Mouse (Mus musculus) natural killer cell, adult 2 months (primary cell): Measurements from ENCODE around the gene Larp1.

Experiments
- DNase-seq, 2 experiments: peaks; one replicate each; pipeline ENCODE4 v3.0.0; 2022; ENCODE audit warnings: low spot score in 2 of 2

Larp1 gene

GRCm38 (mm10) chr11:58003126-58003525 lies 5.7 kb upstream of the Larp1 start:
- DNase-seq = no peak

- no peak for DNase-seq
Observed at GRCm38 (mm10) chr11:58003734-58004133, 5.1 kb upstream of the Larp1 start.

DNA sequence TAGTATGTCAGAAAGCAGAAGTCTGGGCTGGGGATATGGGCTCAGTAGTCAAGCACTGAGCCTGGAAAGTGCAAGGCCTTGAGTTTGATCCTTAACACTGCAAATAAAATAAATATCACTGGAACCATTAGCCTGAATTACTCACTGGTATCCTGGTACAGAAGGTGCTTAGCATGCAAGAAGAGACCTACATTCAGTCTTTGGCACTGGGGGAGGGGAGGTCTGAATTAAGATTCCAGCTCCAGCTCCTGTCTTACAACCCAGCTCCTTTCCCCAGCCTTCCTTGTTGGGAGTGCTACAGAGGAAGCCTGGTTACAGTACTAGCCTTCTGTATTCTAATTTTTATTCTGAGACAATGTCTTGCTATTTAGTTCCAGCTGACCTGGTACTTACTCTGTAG lies 3.8 kb upstream of the Larp1 start:
- no peak for DNase-seq

- no peak for DNase-seq
Observed at GRCm38 (mm10) chr11:58008013-58008412, 851 bp upstream of the Larp1 start.

GRCm38 (mm10) chr11:58008437-58009050 lies 320 bp upstream of the Larp1 start:
- peak; percentile 69 to 82 for DNase-seq

GRCm38 (mm10) chr11:58009516-58010141 lies 765 bp downstream of the Larp1 start:
- peak; percentile 42 to 60 for DNase-seq

- peak; percentile 20 to 23 for DNase-seq
Observed at GRCm38 (mm10) chr11:58010226-58010781, 1.4 kb downstream of the Larp1 start.

GRCm38 (mm10) chr11:58010930-58011329 lies 2.1 kb downstream of the Larp1 start:
- DNase-seq = no peak

GRCm38 (mm10) chr11:58011813-58012212 lies 2.9 kb downstream of the Larp1 start:
- no peak for DNase-seq

DNA sequence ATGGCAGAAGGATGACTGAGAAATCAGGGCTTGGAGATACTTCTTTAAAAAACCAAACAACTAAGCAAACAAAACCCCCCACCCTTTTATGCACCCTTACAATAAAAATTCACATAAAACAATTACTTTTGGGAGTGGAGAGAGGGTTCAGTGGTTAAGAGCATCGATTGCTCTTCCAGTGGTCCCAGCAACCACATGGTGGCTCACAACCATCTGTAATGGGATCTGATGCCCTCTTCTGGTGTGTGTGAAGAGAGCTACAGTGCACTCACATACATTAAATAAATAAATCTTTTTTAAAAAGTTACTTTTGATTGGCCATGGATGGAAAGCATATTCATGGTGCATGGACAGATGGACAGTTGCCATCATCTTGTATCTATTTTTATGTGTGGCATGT lies 3.8 kb downstream of the Larp1 start:
- no peak for DNase-seq

DNA sequence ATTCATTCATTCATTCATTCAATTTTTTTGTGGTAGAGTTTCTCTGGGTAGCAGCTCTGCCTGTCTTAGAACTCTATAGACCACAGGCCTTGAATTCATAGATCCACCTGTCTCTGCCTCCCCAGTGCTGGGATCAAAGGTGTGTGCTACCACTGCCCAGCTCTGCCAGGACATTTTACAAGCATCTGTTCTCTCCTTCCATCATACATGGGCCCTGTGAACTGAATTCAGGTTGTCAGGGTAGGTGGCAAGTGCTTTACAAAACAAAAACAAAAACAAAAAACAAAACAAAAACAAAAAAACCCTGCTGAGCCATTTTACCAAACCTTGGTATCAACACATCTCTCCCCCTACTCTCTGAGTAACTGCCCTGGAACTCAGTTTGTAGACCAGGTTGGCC lies 4.2 kb downstream of the Larp1 start:
- no peak for DNase-seq

DNA sequence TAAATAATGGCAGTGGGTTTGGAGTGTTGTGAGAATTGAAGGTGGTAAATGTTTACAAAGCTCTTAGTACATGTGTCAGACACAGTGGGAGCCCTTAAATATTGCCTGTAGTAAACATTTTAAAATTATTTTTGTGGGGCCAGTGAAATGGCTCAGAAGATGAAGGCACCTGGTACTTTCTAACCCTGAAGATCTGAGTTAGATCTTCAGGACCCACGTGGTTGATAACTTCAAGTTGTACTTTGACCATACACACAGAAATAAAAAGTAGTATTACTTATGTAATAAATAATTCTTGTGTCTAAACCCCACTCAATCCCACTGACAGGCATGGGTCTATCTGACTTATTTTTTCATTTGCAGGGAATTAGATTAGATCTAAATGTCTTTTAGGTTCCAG lies 5.7 kb downstream of the Larp1 start:
- no peak for DNase-seq

DNA sequence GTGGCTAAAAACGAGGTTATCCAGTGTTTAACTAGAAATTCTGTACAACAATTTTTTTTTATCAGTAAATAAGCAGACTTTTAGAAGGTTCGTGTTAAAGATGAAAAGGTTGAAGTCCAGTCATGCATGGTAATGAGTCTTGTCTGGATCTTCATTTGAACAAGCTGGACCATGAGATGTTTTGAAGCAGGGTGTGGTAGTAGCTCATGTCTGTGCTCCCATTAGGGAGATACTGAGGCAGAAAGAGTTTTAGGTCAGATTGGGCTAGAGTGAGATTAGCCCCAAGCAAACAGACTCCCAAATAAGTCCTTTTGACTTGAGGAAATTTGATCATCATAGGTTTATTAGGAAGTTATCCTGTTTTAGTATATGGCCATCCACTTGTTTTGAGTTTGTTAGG lies 6.5 kb downstream of the Larp1 start:
- DNase-seq = no peak

GRCm38 (mm10) chr11:58016371-58016770 lies 7.5 kb downstream of the Larp1 start:
- no peak for DNase-seq

DNA sequence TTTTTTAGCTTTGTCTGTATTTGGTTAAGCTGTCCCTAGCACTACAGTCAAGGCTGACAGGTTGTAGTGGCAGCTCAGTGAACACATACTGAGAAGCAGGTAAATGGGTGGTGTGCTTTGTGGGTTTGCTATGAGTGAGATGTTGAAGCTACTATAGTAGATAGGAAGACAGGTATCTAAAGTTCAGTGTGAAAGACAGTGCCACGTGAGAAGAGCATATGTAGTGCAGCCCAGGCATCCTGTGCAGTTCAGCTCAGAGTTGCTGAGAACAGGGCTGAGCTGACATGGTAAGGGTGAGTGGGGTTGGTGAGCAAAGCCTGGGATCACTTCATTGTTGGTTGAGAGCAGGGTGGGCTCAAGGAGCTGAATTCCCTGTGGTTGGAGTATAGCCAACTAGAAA lies 8.6 kb downstream of the Larp1 start:
- DNase-seq = no peak

DNA sequence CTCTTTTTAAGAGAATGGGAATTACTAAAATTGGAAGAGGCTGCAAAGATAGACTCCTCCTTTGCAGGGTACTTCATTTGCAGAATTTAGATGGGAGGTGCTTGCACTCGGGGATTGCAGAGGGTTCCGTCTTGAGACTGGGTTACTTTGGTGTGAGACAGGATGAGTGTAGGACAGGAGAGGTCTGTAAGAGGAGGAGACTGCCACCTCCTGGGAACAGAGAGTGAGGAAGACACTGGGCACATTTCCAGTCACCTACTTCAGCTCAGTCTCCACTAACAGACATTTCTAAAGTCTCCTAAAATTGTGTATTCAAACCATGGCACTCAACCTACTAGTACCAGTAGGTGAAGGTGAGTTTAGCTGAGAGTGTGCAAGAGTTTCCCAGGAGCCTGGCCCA lies 9.4 kb downstream of the Larp1 start:
- DNase-seq = no peak

GRCm38 (mm10) chr11:58018701-58019100 lies 9.8 kb downstream of the Larp1 start:
- DNase-seq = no peak

DNA sequence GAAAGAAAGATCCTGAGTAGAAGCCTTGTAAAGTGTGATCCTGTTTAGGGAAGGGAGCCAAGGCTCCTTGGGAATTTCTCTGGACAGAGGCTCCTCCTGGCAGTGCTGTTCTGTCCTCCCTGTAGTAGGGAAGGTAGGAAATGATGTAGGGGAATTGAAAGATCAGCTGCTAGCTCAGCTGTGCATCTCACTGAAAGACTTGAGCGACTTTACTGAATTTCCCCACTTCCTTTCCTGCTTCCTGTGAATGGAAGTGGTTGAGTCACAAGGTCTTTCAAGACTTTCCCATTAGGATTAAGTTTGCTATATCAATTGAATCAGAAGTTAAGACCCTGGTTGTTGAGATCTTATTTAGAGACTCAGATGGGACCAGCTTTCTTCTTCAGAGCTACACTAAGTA lies 12.2 kb downstream of the Larp1 start:
- DNase-seq = no peak

DNA sequence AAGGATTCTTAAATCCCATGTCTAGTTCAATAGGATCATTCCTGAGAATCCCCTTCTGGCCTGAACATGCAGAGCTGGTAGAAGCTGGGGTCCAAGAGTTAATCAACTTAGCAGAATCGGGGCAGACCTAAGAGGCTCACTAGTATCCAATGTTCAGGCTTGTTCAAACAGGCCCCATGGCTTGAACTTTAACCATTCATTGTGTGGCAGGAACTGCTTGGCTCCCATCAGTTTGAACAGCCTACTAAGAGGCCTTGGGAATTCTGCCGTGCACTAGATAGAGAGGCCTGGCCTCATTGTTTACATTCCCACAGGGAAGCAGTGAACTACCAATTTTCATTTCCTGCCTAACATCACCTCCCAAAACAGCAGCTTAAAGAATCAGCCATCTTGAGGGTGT lies 12.8 kb downstream of the Larp1 start:
- no peak for DNase-seq

GRCm38 (mm10) chr11:58024271-58024670 lies 15.4 kb downstream of the Larp1 start:
- no peak for DNase-seq

- no peak for DNase-seq
Observed at GRCm38 (mm10) chr11:58024671-58025070, 15.8 kb downstream of the Larp1 start.

DNA sequence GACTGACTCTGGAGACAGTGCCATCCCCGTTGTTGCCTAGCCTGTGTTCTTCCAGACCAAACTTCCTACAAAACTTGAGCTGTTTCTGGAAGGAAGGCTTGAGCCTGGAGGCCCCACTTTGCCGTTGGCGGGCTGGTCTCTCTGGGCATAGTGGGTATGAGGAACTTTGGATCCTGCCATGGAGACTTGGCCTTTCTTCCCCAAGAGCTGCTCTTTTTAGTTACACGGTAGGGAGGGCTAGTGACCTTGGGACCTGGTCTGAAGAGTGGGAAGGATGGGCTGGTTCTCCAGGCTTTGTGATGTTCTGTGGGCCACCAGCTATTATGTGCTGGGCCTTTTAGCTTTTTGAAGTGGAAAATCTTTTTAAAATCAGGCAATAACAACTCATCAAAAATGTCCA lies 17.0 kb downstream of the Larp1 start:
- DNase-seq = no peak

- no peak for DNase-seq
Observed at GRCm38 (mm10) chr11:58026337-58026736, 17.5 kb downstream of the Larp1 start.

GRCm38 (mm10) chr11:58026860-58027259 lies 18.0 kb downstream of the Larp1 start:
- DNase-seq = no peak
